Mouse (Mus musculus): Measurements from ENCODE around the gene Elp5. TPM values are rescaled to one million over a fixed set of nuclear protein-coding genes. Genes with fewer than 3 reads are reported as not detected.

Elp5 gene
- total RNA-seq, 2 experiments from 2014 or later, result 106 to 109 TPM

- peak; percentile 95 to 100 for DNase-seq (ENCODE audit: low spot score in 2 of 2)
- intact Hi-C loops (cut with DNase I), result no loop called here
Observed at GRCm38 (mm10) chr11:69995391-69995960, 13.2 kb upstream of the Elp5 start, which contains the start of gene Phf23. Gene Phf23 (plus strand): TSS chr11:69995777.

GRCm38 (mm10) chr11:69994401-69995090 lies 12.2 kb upstream of the Elp5 start:
- DNase-seq (ENCODE audit: low spot score in 2 of 2), result no peak
- intact Hi-C loops (cut with DNase I), result no loop called here

- no peak for DNase-seq (ENCODE audit: low spot score in 2 of 2)
- intact Hi-C loops (cut with DNase I), result no loop called here
Observed at GRCm38 (mm10) chr11:69992932-69993331, 10.6 kb upstream of the Elp5 start.

- intact Hi-C loops (cut with DNase I), result no loop called here
- DNase-seq (ENCODE audit: low spot score in 2 of 2), result no peak
Observed at GRCm38 (mm10) chr11:69992396-69992795, 10.1 kb upstream of the Elp5 start.

- intact Hi-C loops (cut with DNase I), result no loop called here
- no peak for DNase-seq (ENCODE audit: low spot score in 2 of 2)
Observed at GRCm38 (mm10) chr11:69991711-69992110, 9.4 kb upstream of the Elp5 start.

- intact Hi-C loops (cut with DNase I), result loop anchor here (1.0 kb wide), 1 partner anchor 11 kb away; no protein-coding TSS in a partner anchor
- DNase-seq (ENCODE audit: low spot score in 2 of 2), result peak; percentile 95 to 97
Observed at GRCm38 (mm10) chr11:69990850-69991691, 8.8 kb upstream of the Elp5 start, which contains the start of gene Gabarap. Gene Gabarap (plus strand): TSS chr11:69991143.

- no peak for DNase-seq (ENCODE audit: low spot score in 2 of 2)
- intact Hi-C loops (cut with DNase I), result loop anchor here (1.0 kb wide), 1 partner anchor 10 kb away; no protein-coding TSS in a partner anchor
Observed at GRCm38 (mm10) chr11:69989949-69990348, 7.6 kb upstream of the Elp5 start.

GRCm38 (mm10) chr11:69984431-69984830 lies 2.1 kb upstream of the Elp5 start:
- DNase-seq (ENCODE audit: low spot score in 2 of 2), result no peak
- intact Hi-C loops (cut with DNase I), result loop anchor here (5.0 kb wide), 1 partner anchor 62 kb away; the partner anchor contains the start of gene Eif5a

- no peak for DNase-seq (ENCODE audit: low spot score in 2 of 2)
- intact Hi-C loops (cut with DNase I), result loop anchor here (5.0 kb wide), 1 partner anchor 61 kb away; the partner anchor contains the start of gene Eif5a
Observed at GRCm38 (mm10) chr11:69983377-69983776, 1.1 kb upstream of the Elp5 start.

GRCm38 (mm10) chr11:69982877-69983276 lies 560 bp upstream of the Elp5 start:
- intact Hi-C loops (cut with DNase I), result loop anchor here (5.0 kb wide), 1 partner anchor 61 kb away; the partner anchor contains the start of gene Eif5a
- DNase-seq (ENCODE audit: low spot score in 2 of 2), result no peak

GRCm38 (mm10) chr11:69981141-69981762 lies 1.1 kb downstream of the Elp5 start, which contains the start of gene Ctdnep1:
Gene Ctdnep1 (plus strand): TSS chr11:69981156.
- intact Hi-C loops (cut with DNase I), result loop anchor here (2.0 to 5.0 kb wide), 2 partner anchors 46 to 59 kb away; partner anchors contain the start of genes Eif5a and Ybx2
- DNase-seq (ENCODE audit: low spot score in 2 of 2), result no peak

- peak; percentile 98 to 99 for DNase-seq (ENCODE audit: low spot score in 2 of 2)
- intact Hi-C loops (cut with DNase I), result loop anchor here (1.0 to 5.0 kb wide), 3 partner anchors 10 to 58 kb away; partner anchors contain the start of genes Eif5a and Ybx2
Observed at GRCm38 (mm10) chr11:69980196-69981140, 1.8 kb downstream of the Elp5 start.

GRCm38 (mm10) chr11:69979827-69980195 lies 2.5 kb downstream of the Elp5 start:
- intact Hi-C loops (cut with DNase I), result loop anchor here (1.0 to 5.0 kb wide), 3 partner anchors 10 to 58 kb away; partner anchors contain the start of genes Eif5a and Ybx2
- no peak for DNase-seq (ENCODE audit: low spot score in 2 of 2)

- intact Hi-C loops (cut with DNase I), result no loop called here
- no peak for DNase-seq (ENCODE audit: low spot score in 2 of 2)
Observed at GRCm38 (mm10) chr11:69976271-69976670, 6.0 kb downstream of the Elp5 start.

- DNase-seq (ENCODE audit: low spot score in 2 of 2), result no peak
- intact Hi-C loops (cut with DNase I), result no loop called here
Observed at GRCm38 (mm10) chr11:69974907-69975306, 7.4 kb downstream of the Elp5 start.

GRCm38 (mm10) chr11:69970775-69971174 lies 11.5 kb downstream of the Elp5 start:
- intact Hi-C loops (cut with DNase I), result no loop called here
- no peak for DNase-seq (ENCODE audit: low spot score in 2 of 2)

GRCm38 (mm10) chr11:69970222-69970621 lies 12.1 kb downstream of the Elp5 start:
- no peak for DNase-seq (ENCODE audit: low spot score in 2 of 2)
- intact Hi-C loops (cut with DNase I), result no loop called here

- no peak for DNase-seq (ENCODE audit: low spot score in 2 of 2)
- intact Hi-C loops (cut with DNase I), result no loop called here
Observed at GRCm38 (mm10) chr11:69968793-69969192, 13.5 kb downstream of the Elp5 start.

Measured in left cerebral cortex, postnatal 25 days (tissue).